Mouse (Mus musculus): Measurements from ENCODE around the gene Ces4a. TPM values are rescaled to one million over a fixed set of nuclear protein-coding genes. Genes with fewer than 3 reads are reported as not detected.
A peak's percentile ranks its signal among the peaks of the same experiment; 100 is the strongest.
"Not testable (repeated sequence)": the region's sequence is repeated elsewhere in the genome, so short reads cannot be mapped to it uniquely, and the experiment has no call there.

Ces4a gene
- polyA plus RNA-seq, 1 experiment from 2014 or later = not detected

DNA sequence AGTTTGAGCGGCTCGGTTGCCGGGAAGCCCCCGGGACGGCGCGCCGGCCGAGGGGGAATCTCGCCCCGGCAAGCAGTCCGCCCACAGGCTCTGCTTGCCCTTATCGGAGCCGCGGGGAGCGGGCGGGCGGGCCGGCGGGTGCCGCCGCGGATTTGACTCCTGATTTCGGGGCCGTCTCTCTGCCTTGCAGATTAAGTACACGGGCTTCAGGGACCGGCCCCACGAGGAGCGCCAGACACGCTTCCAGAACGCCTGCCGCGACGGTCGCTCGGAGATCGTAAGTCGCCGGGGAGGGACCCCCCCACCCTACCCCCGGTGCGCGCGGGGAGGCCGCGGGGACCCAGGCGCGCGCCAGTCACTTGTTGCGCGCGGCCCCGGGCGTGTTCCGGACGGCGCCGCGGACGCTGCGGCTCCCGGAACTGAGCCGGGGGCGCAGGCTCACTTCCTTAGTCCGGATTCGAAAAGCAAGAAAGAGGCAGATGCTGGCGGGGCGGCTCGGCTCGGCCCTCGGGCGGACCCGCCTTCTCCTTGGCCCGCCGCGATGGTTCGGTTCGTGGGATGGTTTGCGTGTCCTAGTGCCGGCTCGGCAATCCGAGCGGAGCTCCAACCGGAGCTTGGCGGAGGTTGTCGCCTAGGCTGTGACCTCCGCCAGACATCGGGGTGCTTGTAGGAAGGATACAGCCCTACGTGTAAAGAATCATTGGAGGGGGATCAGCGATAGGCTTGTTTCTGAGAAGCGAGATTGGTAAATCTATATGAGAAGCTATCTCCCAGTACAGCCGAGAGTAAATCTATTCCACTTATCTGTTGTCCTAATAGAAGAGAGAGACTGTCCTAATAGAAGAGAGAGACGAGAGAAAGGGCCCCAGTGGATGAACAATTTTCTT, 39.8 kb downstream of the Ces4a start:
- DNase-seq (ENCODE audit: low spot score) (peak; percentile 77), ATAC-seq (ENCODE audit: low FRiP score, low TSS enrichment) (peak; percentile 64)
- Histone ChIP-seq H3K9ac (ENCODE audit: low read length) (peak overlapping the region; percentile 95), H3K36me3 (ENCODE audit: control insufficient read depth, insufficient read depth, low read length) (no peaks in the 10 kb centered on the region), H3K4me2 (replicated peaks; ENCODE audit: low read depth) (peak overlapping the region; percentile 79), H3K27ac (replicated peaks) (peak overlapping the region; percentile 99), H3K4me3 (ENCODE audit: low read depth, low read length) (peak overlapping the region; percentile 95), H3K27me3 (ENCODE audit: control insufficient read depth, insufficient read depth, low read length) (no peaks in the 10 kb centered on the region), H3K4me1 (replicated peaks; ENCODE audit: control insufficient read depth, insufficient read depth) (no peaks in the 10 kb centered on the region), H3K9me3 (ENCODE audit: control insufficient read depth, low read length) (no peaks in the 10 kb centered on the region)
- WGBS = under 1% methylated on average over 91 of the region's 92 CpGs
- TF ChIP-seq EP300 (optimal IDR thresholded peaks at IDR 0.05) (no peak), CTCF (IDR thresholded peaks at IDR 0.05; ENCODE audit: low read depth) (no peak)

GRCm38 (mm10) chr8:105172003-105172362, 40.4 kb downstream of the Ces4a start:
- ATAC-seq (ENCODE audit: low FRiP score, low TSS enrichment) (no peak), DNase-seq (ENCODE audit: low spot score) (no peak)
- Histone ChIP-seq H3K36me3 (ENCODE audit: control insufficient read depth, insufficient read depth, low read length) (no peaks in the 10 kb centered on the region), H3K4me1 (replicated peaks; ENCODE audit: control insufficient read depth, insufficient read depth) (no peaks in the 10 kb centered on the region), H3K27ac (replicated peaks) (no peak overlapping the region), H3K9me3 (ENCODE audit: control insufficient read depth, low read length) (no peaks in the 10 kb centered on the region), H3K4me3 (ENCODE audit: low read depth, low read length) (peak overlapping the region; percentile 95), H3K9ac (ENCODE audit: low read length) (peak overlapping the region; percentile 95), H3K4me2 (replicated peaks; ENCODE audit: low read depth) (peak overlapping the region; percentile 79), H3K27me3 (ENCODE audit: control insufficient read depth, insufficient read depth, low read length) (no peaks in the 10 kb centered on the region)
- WGBS = 15% methylated on average over 6 of the region's 6 CpGs
- no peak for TF ChIP-seq EP300 (optimal IDR thresholded peaks at IDR 0.05)
- no peak for TF ChIP-seq CTCF (IDR thresholded peaks at IDR 0.05; ENCODE audit: low read depth)

DNA sequence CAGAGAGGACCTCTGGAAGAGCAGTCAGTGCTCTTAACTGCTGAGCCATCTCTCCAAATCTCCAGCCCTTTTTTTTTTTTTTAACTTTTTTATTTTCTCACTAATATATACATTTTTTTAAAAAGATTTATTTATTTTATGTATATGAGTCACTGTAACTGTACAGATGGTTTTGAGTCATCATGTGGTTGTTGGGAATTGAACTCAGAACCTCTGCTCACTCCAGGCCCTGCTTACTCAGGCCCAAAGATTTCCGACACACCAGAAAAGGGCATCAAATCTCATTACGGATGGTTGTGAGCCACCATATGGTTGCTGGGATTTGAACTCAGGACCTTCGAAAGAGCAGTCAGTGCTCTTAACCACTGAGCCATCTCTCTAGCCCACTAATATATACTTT, 43.7 kb downstream of the Ces4a start:
- ATAC-seq (ENCODE audit: low FRiP score, low TSS enrichment); H3K36me3 ChIP-seq (ENCODE audit: control insufficient read depth, insufficient read depth, low read length); H3K27ac ChIP-seq (replicated peaks); H3K27me3 ChIP-seq (ENCODE audit: control insufficient read depth, insufficient read depth, low read length); H3K4me3 ChIP-seq (ENCODE audit: low read depth, low read length); H3K9ac ChIP-seq (ENCODE audit: low read length); H3K4me1 ChIP-seq (replicated peaks; ENCODE audit: control insufficient read depth, insufficient read depth); DNase-seq (ENCODE audit: low spot score); H3K9me3 ChIP-seq (ENCODE audit: control insufficient read depth, low read length); H3K4me2 ChIP-seq (replicated peaks; ENCODE audit: low read depth): not testable (repeated sequence)
- WGBS = 98% methylated on average over 3 of the region's 3 CpGs

- TF ChIP-seq EP300 (optimal IDR thresholded peaks at IDR 0.05) (no peak), CTCF (IDR thresholded peaks at IDR 0.05; ENCODE audit: low read depth) (no peak)
- Histone ChIP-seq H3K27ac (replicated peaks) (no peak overlapping the region), H3K4me1 (replicated peaks; ENCODE audit: control insufficient read depth, insufficient read depth) (no peaks in the 10 kb centered on the region), H3K4me2 (replicated peaks; ENCODE audit: low read depth) (no peak overlapping the region), H3K4me3 (ENCODE audit: low read depth, low read length) (no peak overlapping the region), H3K36me3 (ENCODE audit: control insufficient read depth, insufficient read depth, low read length) (no peaks in the 10 kb centered on the region), H3K27me3 (ENCODE audit: control insufficient read depth, insufficient read depth, low read length) (no peaks in the 10 kb centered on the region), H3K9ac (ENCODE audit: low read length) (no peak overlapping the region), H3K9me3 (ENCODE audit: control insufficient read depth, low read length) (no peaks in the 10 kb centered on the region)
- 80% methylated on average over 6 of the region's 6 CpGs for WGBS
- DNase-seq (ENCODE audit: low spot score) = no peak
- ATAC-seq (ENCODE audit: low FRiP score, low TSS enrichment) = no peak
These were observed 46.7 kb downstream of the Ces4a start for GRCm38 (mm10) chr8:105178211-105178800.

DNA sequence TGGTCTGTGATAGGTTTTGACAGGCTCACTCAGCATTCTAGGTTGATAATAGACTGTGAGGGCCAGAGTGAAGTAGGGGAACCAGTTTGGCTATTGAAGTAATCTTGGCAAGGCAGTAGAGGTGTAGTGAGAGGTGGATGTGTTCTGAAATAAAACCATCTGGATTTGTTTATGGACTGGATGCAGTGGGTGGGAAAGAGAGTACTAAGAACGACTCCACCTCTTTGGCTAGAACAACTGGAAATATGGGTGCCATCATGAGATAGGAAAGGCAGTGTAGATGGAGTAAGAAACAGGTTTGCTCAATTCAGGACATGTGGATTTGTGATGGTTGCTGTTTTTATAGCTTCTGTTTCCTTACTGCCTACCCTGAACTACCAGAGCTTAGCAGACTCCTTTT, 50.6 kb downstream of the Ces4a start:
- DNase-seq (ENCODE audit: low spot score) (no peak), ATAC-seq (ENCODE audit: low FRiP score, low TSS enrichment) (peak; percentile 49; the same call in 1 of the 2 replicates)
- H3K4me2 ChIP-seq (replicated peaks; ENCODE audit: low read depth) = no peak overlapping the region
- 57% methylated on average over 1 of the region's 1 CpGs for WGBS
- no peak overlapping the region for H3K9ac ChIP-seq (ENCODE audit: low read length)
- H3K36me3 ChIP-seq (ENCODE audit: control insufficient read depth, insufficient read depth, low read length) = no peaks in the 10 kb centered on the region
- TF ChIP-seq CTCF (IDR thresholded peaks at IDR 0.05; ENCODE audit: low read depth) (no peak), EP300 (optimal IDR thresholded peaks at IDR 0.05) (no peak)
- no peak overlapping the region for H3K4me3 ChIP-seq (ENCODE audit: low read depth, low read length)
- H3K27ac ChIP-seq (replicated peaks) = no peak overlapping the region
- no peaks in the 10 kb centered on the region for H3K9me3 ChIP-seq (ENCODE audit: control insufficient read depth, low read length)
- no peaks in the 10 kb centered on the region for H3K27me3 ChIP-seq (ENCODE audit: control insufficient read depth, insufficient read depth, low read length)
- H3K4me1 ChIP-seq (replicated peaks; ENCODE audit: control insufficient read depth, insufficient read depth) = no peaks in the 10 kb centered on the region

GRCm38 (mm10) chr8:105186467-105187005, 54.9 kb downstream of the Ces4a start:
- peak; percentile 20 for DNase-seq (ENCODE audit: low spot score)
- H3K4me2 ChIP-seq (replicated peaks; ENCODE audit: low read depth) = no peak overlapping the region
- WGBS = 41% methylated on average over 1 of the region's 1 CpGs

More at GRCm38 (mm10) chr8:105186467-105187005, 54.9 kb downstream of the Ces4a start:
- Histone ChIP-seq H3K9me3 (ENCODE audit: control insufficient read depth, low read length) (no peaks in the 10 kb centered on the region), H3K4me1 (replicated peaks; ENCODE audit: control insufficient read depth, insufficient read depth) (no peaks in the 10 kb centered on the region), H3K36me3 (ENCODE audit: control insufficient read depth, insufficient read depth, low read length) (no peaks in the 10 kb centered on the region; the same call in 1 of the 2 replicates), H3K4me3 (ENCODE audit: low read depth, low read length) (no peak overlapping the region), H3K27ac (replicated peaks) (no peak overlapping the region), H3K27me3 (ENCODE audit: control insufficient read depth, insufficient read depth, low read length) (no peaks in the 10 kb centered on the region), H3K9ac (ENCODE audit: low read length) (no peak overlapping the region)
- ATAC-seq (ENCODE audit: low FRiP score, low TSS enrichment) = peak; percentile 82
- no peak for TF ChIP-seq EP300 (optimal IDR thresholded peaks at IDR 0.05)
- no peak for TF ChIP-seq CTCF (IDR thresholded peaks at IDR 0.05; ENCODE audit: low read depth)
